Mouse (Mus musculus): ENCODE data around the gene Pirb.

DNA sequence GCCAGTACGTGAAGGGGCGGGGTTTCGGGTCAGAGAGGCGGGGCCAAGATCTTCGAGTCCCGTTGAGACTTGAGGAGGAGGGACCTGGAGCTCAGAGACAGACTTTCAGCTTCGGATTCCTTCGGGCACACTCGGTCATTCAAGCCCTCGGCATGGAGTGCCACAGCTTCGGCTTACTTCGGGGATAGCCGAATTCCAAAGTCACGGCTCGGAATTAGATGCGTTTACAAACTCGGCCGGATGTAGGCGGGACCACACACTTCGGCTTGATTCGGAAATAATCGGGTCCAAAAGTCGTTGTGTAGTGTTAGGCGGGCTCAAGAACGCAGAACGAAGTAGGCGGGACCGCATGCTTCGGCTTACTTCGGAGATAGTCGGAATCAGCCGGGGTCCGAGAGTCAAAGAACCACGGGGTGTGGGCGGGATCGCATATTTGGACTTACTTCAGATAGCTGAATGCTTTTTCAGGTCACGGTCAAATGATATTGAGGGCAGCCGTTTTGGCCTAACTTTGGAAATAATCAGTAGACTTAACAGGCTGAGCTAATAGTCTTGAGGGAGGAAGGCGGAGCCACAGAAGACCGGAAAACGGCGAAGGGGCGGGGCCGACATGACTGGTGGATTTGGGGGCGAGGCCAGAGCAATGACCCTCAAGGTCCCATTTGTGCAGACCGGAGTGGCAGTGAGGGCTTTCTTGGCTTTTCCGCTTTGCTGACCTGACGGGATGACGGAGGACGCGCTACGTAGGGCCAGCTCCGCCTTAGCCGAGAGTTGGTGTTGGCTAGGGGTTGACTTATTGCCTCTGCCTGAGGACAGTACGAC, 27.0 kb downstream of the Pirb start, which contains the start of gene Mboat7:
- TF ChIP-seq CTCF (IDR thresholded peaks at IDR 0.05 in 2 of 3, conservative IDR thresholded peaks at IDR 0.05 in 1 of 3; ENCODE audit: control insufficient read depth in 1 of 3, insufficient read depth in 1 of 3, low read depth in 2 of 3, low read length in 3 of 3, poor library complexity in 1 of 3, severe bottlenecking in 1 of 3) (no peak), EP300 (IDR thresholded peaks at IDR 0.05; ENCODE audit: low read depth in 1 of 2, low read length in 2 of 2) (no peak), SMC3 (IDR thresholded peaks at IDR 0.05; ENCODE audit: low read depth, low read length) (no peak), TAL1 (IDR thresholded peaks at IDR 0.05; ENCODE audit: low read length) (no peak), POLR2A (IDR thresholded peaks at IDR 0.05; ENCODE audit: control insufficient read depth in 1 of 2, insufficient read depth in 1 of 2, low read depth in 1 of 2, low read length in 2 of 2, poor library complexity in 1 of 2) (peak; percentile 61 to 64; a peak in 2 of 4 replicates), MYC (IDR thresholded peaks at IDR 0.05; ENCODE audit: low read depth, low read length) (no peak), MAX (IDR thresholded peaks at IDR 0.05; ENCODE audit: low read length) (peak; percentile 61), E2F4 (IDR thresholded peaks at IDR 0.05; ENCODE audit: borderline replicate concordance, low read depth, low read length) (0 out of 2 replicates have a peak, but pooled peaks have one; percentile 14), ETS1 (IDR thresholded peaks at IDR 0.05; ENCODE audit: low read depth, low read length) (no peak), KAT2A (conservative IDR thresholded peaks at IDR 0.05; ENCODE audit: low read depth, low read length) (no peak; the same call in none of the 2 replicates), HCFC1 (IDR thresholded peaks at IDR 0.05; ENCODE audit: low read depth, low read length) (peak; percentile 61)

Data from MEL (cell line).